Mouse (Mus musculus) midbrain, embryonic 11.5 days (tissue): ENCODE measurements around the gene Fgd4. TPM values are rescaled to one million over a fixed set of nuclear protein-coding genes. Genes with fewer than 3 reads are reported as not detected.
"Not testable (repeated sequence)": the region's sequence is repeated elsewhere in the genome, so short reads cannot be mapped to it uniquely, and the experiment has no call there.

Source experiments
- ATAC-seq: fragments of 200-750 bp; cut with Nextera tagmentation; 2 replicates; pipeline ENCODE4 v1.8.0; 2017; ENCODE audit warnings: moderate TSS enrichment, moderate library complexity; ENCODE audit not compliant: low FRiP score
- DNase-seq: peaks from one replicate; pipeline ENCODE4 v3.0.0; 2015; ENCODE audit warnings: low spot score; ENCODE audit errors: missing footprints
- H3K27ac ChIP-seq: fragments of 300-500 bp; sonication (generic); 2 replicates; pipeline ENCODE4 v1.5.1; 2014; ENCODE audit warnings: low read depth, low read length
- H3K27me3 ChIP-seq: fragments of 300-500 bp; sonication (generic); 2 replicates; pipeline ENCODE4 v1.6.1; 2014; ENCODE audit warnings: mild to moderate bottlenecking, low read length, moderate library complexity, mixed read lengths; ENCODE audit not compliant: control insufficient read depth, insufficient read depth
- H3K36me3 ChIP-seq: fragments of 300-500 bp; sonication (generic); 2 replicates; pipeline ENCODE4 v1.6.1; 2014; ENCODE audit warnings: mild to moderate bottlenecking, low read length, moderate library complexity, mixed read lengths; ENCODE audit not compliant: control insufficient read depth, insufficient read depth
- H3K4me1 ChIP-seq: fragments of 300-500 bp; sonication (generic); 2 replicates; pipeline ENCODE4 v1.6.1; 2014; ENCODE audit warnings: low read length; ENCODE audit not compliant: control insufficient read depth, insufficient read depth
- H3K4me2 ChIP-seq: fragments of 300-500 bp; sonication (generic); 2 replicates; pipeline ENCODE4 v1.6.1; 2014; ENCODE audit warnings: mild to moderate bottlenecking, moderate library complexity
- H3K4me3 ChIP-seq: fragments of 300-500 bp; sonication (generic); 2 replicates; pipeline ENCODE4 v1.5.1; 2014; ENCODE audit warnings: low read depth, low read length
- H3K9ac ChIP-seq: fragments of 300-500 bp; sonication (generic); 2 replicates; pipeline ENCODE4 v1.6.1; 2014; ENCODE audit warnings: low read length
- H3K9me3 ChIP-seq: fragments of 300-500 bp; sonication (generic); 2 replicates; pipeline ENCODE4 v1.6.1; 2016; ENCODE audit warnings: low read length; ENCODE audit not compliant: control insufficient read depth
- WGBS: fragments of 180-500 bp; shearing (Covaris S2); extraction: QIAGEN DNeasy Blood & Tissue Kit; methylation state at CpG from one replicate; pipeline ENCODE4 v1.1.7; 2014; 5-methylcytosine and 5-hydroxymethylcytosine counted together
- polyA plus RNA-seq: library from polyadenylated mRNA; unstranded; fragments of >200 nt; fragmentation: Nextera tagmentation; extraction: Ambion mirVana; gene quantifications from 2 replicates; pipeline ENCODE4 v1.2.1, GENCODE M21; 2014

Fgd4 gene
- polyA plus RNA-seq, 1 experiment from 2014 or later, result 15.9 TPM

DNA sequence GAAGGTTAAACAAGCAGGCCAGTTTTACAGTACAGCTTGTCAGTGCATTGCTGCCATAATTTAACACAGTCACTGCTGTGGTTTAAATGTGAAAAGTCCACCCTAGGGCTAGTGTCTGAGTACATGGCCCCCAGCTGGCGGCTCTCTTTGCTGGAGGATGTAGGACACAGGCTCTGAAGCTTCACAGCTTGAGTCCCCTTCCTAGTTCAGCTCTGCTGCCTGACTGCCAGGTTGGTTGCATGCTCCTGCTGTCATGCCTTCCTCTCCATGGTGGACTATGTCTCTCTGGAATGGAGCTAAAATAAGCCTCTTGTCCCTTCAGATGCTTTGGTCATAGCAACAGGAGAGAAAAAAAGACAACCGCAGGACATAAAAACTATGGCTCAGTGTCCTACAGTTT, 46.3 kb downstream of the Fgd4 start:
- no peak overlapping the region for H3K4me2 ChIP-seq
- no peaks in the 10 kb centered on the region for H3K36me3 ChIP-seq
- ATAC-seq (no peak), DNase-seq (no peak)
- peaks cover 10% of the 10 kb centered on the region for H3K4me1 ChIP-seq
- no peak overlapping the region for H3K4me3 ChIP-seq
- H3K9me3 ChIP-seq, result no peaks in the 10 kb centered on the region
- H3K9ac ChIP-seq, result no peak overlapping the region
- H3K27me3 ChIP-seq, result peaks cover 2% of the 10 kb centered on the region; the same call in 1 of the 2 replicates
- 54% methylated on average over 2 of the region's 2 CpGs for whole genome bisulfite sequencing
- no peak overlapping the region for H3K27ac ChIP-seq

DNA sequence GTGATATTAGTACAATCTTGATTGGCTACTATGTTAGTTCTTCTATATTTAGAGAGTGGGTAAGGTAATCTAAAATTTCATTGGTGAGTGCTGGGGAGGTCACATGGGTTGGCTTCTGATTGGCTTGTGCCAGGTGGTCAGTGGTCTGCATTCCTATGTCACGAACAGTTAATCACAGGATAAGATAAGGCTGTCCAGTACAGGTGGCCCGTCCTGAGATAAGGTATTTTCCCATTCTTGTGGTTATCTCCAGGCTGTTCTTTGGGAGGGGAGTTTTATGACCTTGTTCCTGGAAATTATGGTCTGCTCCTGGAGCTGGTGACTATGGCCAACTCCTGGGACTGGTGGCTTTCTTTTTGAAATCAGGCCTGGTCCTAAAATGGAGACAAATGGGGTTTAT, 48.2 kb downstream of the Fgd4 start:
- DNase-seq, result no peak
- 90% methylated on average over 2 of the region's 2 CpGs for whole genome bisulfite sequencing

DNA sequence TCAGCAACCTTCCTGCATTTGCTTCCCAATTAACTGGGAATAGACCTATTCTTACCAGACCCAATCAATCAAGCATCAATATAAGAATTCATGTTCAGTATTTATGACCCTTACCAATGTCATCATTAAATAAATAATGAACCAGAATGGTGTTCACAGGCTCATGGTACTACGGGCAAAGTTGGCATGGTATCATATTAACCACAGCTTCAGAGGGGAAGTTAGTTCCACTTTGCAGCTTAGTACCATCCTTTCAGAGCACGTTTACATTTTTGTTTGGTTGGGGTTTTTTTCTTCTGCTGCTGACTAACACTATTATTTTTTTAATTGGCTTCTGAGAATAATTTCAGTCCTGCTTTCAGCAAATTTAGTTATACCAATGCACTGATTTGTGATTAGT, 51.2 kb downstream of the Fgd4 start:
- H3K27ac ChIP-seq, result no peak overlapping the region
- DNase-seq (no peak), ATAC-seq (no peak)

More for the DNA sequence above, 48.2 kb downstream of the Fgd4 start:
- Histone ChIP-seq H3K9me3 (no peaks in the 10 kb centered on the region), H3K9ac (no peak overlapping the region), H3K4me3 (no peak overlapping the region), H3K36me3 (no peaks in the 10 kb centered on the region), H3K27me3 (peaks cover 2% of the 10 kb centered on the region; the same call in 1 of the 2 replicates), H3K27ac (no peak overlapping the region), H3K4me1 (no peaks in the 10 kb centered on the region; the same call in 1 of the 2 replicates), H3K4me2 (no peak overlapping the region)
- no peak for ATAC-seq

DNA sequence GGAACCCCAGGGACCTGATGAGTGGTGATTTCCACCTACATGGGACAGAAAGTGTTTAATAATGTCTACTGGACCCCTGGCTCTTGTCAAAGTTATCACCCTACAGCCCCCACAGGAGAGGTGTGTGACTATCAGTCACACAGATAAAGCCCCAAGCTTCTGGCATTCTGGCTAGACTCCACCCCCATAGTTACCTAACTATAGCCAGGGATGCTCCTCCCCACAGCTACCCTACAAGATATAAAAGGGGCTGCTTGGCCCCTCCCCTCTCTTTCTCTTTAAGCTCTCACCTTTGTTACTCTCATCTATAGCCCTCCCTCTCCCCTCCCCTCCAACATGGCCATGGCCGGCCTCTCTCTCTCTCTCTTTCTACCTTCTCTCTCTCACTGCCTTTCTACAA, 53.7 kb downstream of the Fgd4 start:
- H3K27me3 ChIP-seq, result no peaks in the 10 kb centered on the region
- H3K4me2 ChIP-seq, result no peak overlapping the region
- H3K9ac ChIP-seq, result no peak overlapping the region
- ATAC-seq, result 0 out of 2 replicates have a peak, but pooled peaks have one; percentile 43
- H3K9me3 ChIP-seq, result no peaks in the 10 kb centered on the region
- H3K4me3 ChIP-seq, result no peak overlapping the region
- no peak overlapping the region for H3K27ac ChIP-seq
- no peaks in the 10 kb centered on the region for H3K36me3 ChIP-seq
- DNase-seq, result no peak
- no peaks in the 10 kb centered on the region for H3K4me1 ChIP-seq
- WGBS, result 27% methylated on average over 1 of the region's 1 CpGs

More for the DNA sequence above, 51.2 kb downstream of the Fgd4 start:
- no peak overlapping the region for H3K4me3 ChIP-seq
- no peaks in the 10 kb centered on the region for H3K4me1 ChIP-seq
- 90% methylated on average over 2 of the region's 2 CpGs for WGBS
- H3K36me3 ChIP-seq, result no peaks in the 10 kb centered on the region
- no peak overlapping the region for H3K9ac ChIP-seq
- no peak overlapping the region for H3K4me2 ChIP-seq
- H3K27me3 ChIP-seq, result no peaks in the 10 kb centered on the region
- H3K9me3 ChIP-seq, result no peaks in the 10 kb centered on the region

DNA sequence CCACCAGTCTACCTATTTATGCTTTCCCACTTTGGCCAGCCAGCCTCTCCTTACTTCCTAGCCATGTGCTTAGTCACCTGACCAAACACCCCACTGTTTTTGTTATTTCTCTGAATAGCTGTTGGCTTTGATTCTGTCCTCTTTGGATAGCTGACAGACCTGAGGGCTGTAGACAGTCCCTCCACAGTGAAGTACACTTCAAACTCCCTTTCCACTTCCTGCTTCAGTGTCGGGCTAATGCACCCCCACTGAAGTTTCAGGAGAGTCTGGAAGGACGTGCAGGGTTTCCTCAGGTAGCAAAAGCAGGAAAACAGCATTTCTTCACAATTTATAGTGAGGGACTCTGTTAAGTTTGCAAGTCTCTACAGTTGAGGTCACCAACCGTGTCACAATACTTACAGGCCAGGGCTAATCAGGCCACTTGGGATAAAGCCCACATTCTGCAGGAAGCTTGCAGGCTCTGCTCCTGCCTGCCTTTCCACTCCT, 57.4 kb downstream of the Fgd4 start:
- Histone ChIP-seq H3K9ac (no peak overlapping the region), H3K36me3 (no peaks in the 10 kb centered on the region), H3K9me3 (no peaks in the 10 kb centered on the region), H3K27me3 (no peaks in the 10 kb centered on the region), H3K4me2 (no peak overlapping the region), H3K4me3 (no peak overlapping the region), H3K27ac (no peak overlapping the region), H3K4me1 (no peaks in the 10 kb centered on the region)
- WGBS, result 70% methylated on average over 3 of the region's 3 CpGs
- DNase-seq (no peak), ATAC-seq (no peak)

DNA sequence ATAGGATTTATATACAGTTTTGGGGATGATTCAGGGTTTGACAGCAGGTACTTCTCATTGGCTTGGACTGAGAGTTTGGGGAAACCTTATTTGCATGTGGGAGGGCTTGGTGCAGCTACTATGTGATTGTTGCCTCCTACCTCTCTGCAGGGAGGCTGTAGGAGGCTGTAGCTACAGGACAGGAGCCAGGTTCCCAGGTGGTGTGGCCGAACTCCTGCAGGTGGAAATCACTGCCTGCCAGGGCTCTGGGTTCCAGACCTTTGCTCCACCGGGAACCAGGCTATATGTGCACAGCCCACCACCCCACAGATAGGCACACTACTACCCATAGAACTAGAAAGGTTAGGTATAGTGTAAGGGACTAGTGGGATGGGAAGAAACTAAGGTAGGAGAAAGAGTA, 61.0 kb downstream of the Fgd4 start:
- DNase-seq, H3K4me2 ChIP-seq, ATAC-seq, H3K9ac ChIP-seq, H3K4me3 ChIP-seq, H3K27ac ChIP-seq, H3K9me3 ChIP-seq, H3K27me3 ChIP-seq, H3K4me1 ChIP-seq, H3K36me3 ChIP-seq: not testable (repeated sequence)
- WGBS, result 77% methylated on average over 2 of the region's 2 CpGs

DNA sequence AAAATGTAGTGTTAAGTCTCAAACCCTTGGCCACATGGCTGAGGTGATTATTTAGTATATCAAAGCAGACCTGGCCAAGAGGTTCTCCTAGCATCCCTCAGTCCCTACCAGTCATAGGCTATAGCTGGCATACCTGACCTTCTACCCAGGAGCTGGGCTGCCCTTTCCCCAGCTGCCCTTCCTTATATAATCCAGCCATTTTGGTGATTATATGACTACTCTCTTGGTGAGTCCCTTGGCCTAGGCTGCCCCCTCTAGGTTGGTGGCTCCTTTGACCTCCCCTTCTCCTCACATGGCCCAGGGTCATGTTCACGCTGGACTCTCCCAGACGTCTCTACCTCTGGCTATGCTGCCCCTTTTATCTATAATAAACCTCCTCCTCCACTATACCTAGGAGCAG, 65.1 kb downstream of the Fgd4 start:
- WGBS, result 78% methylated on average over 2 of the region's 2 CpGs

DNA sequence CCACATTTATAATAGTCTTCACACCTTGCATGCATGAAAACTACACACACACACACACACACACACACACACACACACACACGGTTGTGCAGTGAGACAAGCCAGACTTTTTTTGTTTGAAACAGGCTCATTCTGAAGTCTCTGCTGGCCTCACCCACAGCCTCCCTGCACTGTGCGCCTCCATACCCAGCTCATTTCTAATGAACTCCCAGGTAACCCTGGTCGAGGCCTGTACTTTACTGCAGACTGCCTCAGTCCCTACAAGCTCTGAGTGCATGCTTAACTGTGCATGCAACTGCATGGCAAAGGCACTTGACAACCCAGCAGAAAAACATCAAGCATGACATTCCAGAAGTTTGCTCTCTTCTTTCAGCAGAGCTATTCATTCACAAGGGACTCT, 72.3 kb downstream of the Fgd4 start:
- 65% methylated on average over 3 of the region's 3 CpGs for WGBS
- ATAC-seq, result peak; percentile 54; the same call in 1 of the 2 replicates

More for the DNA sequence above, 65.1 kb downstream of the Fgd4 start:
- no peak overlapping the region for H3K4me3 ChIP-seq
- H3K9me3 ChIP-seq, result no peaks in the 10 kb centered on the region
- H3K9ac ChIP-seq, result no peak overlapping the region
- ATAC-seq, result no peak
- H3K27ac ChIP-seq, result no peak overlapping the region
- no peaks in the 10 kb centered on the region for H3K27me3 ChIP-seq
- H3K4me1 ChIP-seq, result no peaks in the 10 kb centered on the region
- no peak overlapping the region for H3K4me2 ChIP-seq
- DNase-seq, result no peak
- H3K36me3 ChIP-seq, result no peaks in the 10 kb centered on the region

DNA sequence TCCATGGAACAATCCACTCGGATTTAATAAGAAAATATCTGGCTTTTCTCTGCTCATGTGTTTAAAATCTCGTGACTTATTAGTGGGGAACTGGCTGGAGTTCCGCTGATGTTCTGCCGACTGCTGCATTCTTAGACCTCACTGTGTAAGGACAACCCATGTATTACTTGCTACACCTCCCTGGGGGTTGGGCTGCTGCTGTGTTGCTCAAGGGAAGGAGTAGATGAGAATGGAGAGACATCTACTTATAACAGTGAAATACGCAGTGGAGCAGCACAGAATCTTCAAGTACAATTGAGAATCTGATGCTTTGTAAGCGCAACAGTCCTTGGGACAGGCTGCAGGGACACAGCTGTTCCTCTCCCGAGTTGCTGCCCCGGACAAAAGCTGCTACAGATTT, 73.1 kb downstream of the Fgd4 start:
- no peak overlapping the region for H3K27ac ChIP-seq
- H3K9me3 ChIP-seq, result no peaks in the 10 kb centered on the region
- H3K4me2 ChIP-seq, result no peak overlapping the region
- peak; percentile 57 for ATAC-seq
- H3K4me3 ChIP-seq, result no peak overlapping the region
- H3K27me3 ChIP-seq, result no peaks in the 10 kb centered on the region
- H3K9ac ChIP-seq, result no peak overlapping the region
- DNase-seq, result no peak
- H3K36me3 ChIP-seq, result no peaks in the 10 kb centered on the region
- WGBS, result 49% methylated on average over 8 of the region's 8 CpGs
- H3K4me1 ChIP-seq, result peaks cover 19% of the 10 kb centered on the region

More for the DNA sequence above, 72.3 kb downstream of the Fgd4 start:
- Histone ChIP-seq H3K27me3 (no peaks in the 10 kb centered on the region), H3K4me2 (no peak overlapping the region), H3K4me1 (peaks cover 19% of the 10 kb centered on the region), H3K36me3 (no peaks in the 10 kb centered on the region), H3K9me3 (no peaks in the 10 kb centered on the region), H3K27ac (no peak overlapping the region), H3K9ac (no peak overlapping the region), H3K4me3 (no peak overlapping the region)
- no peak for DNase-seq
